Mouse (Mus musculus): ENCODE measurements around the gene BC005561. TPM values are rescaled to one million over a fixed set of nuclear protein-coding genes. Genes with fewer than 3 reads are reported as not detected.

Gene BC005561
- total and polyA plus RNA-seq, 3 experiments: 1.8 to 4.0 (median 2.5) TPM

GRCm38 (mm10) chr5:104459706-104460455 lies 48.3 kb upstream of the BC005561 start:
- Histone ChIP-seq H3K4me2 (ENCODE audit: insufficient read depth, low read depth, poor library complexity, severe bottlenecking) (no peak overlapping the region), H3K4me3 (replicated peaks in 1 of 3; ENCODE audit: low read depth in 2 of 3, low read length in 2 of 3, poor library complexity in 1 of 3) (no peak overlapping the region), H3K4me1 (ENCODE audit: control insufficient read depth in 1 of 2, insufficient read depth in 2 of 2) (no peaks in the 10 kb centered on the region), H3K27me3 (replicated peaks) (no peaks in the 10 kb centered on the region), H3K9ac (ENCODE audit: insufficient read depth, low read depth) (no peak overlapping the region), H3K27ac (ENCODE audit: insufficient read depth, low read depth) (no peak overlapping the region), H3K9me3 (replicated peaks; ENCODE audit: low read length) (peaks cover 13% of the 10 kb centered on the region), H3K79me2 (replicated peaks; ENCODE audit: control insufficient read depth, extremely low read depth, insufficient read depth, poor library complexity, severe bottlenecking) (no peaks in the 10 kb centered on the region), H3K36me3 (replicated peaks in 1 of 2; ENCODE audit: control insufficient read depth in 1 of 2, insufficient read depth in 1 of 2, low read length in 1 of 2) (no peaks in the 10 kb centered on the region)
- in situ Hi-C loops (cut with MboI; ENCODE audit: low pct_ligation_motif_present, low pct_unique_long_range_greater_than_20kb, low sequenced_read_pairs) (no loop called here), dilution Hi-C loops (cut with MboI; ENCODE audit: extremely low pct_ligation_motif_present, extremely low pct_unique_long_range_greater_than_20kb, low sequenced_read_pairs) (no loop called here)
- TF ChIP-seq ETS1 (conservative IDR thresholded peaks at IDR 0.05; ENCODE audit: low read depth, low read length) (no peak), E2F4 (IDR thresholded peaks at IDR 0.05; ENCODE audit: insufficient replicate concordance, low read depth, low read length) (no peak), MAX (IDR thresholded peaks at IDR 0.05; ENCODE audit: low read length) (no peak), ZC3H11A (IDR thresholded peaks at IDR 0.05; ENCODE audit: low read depth, low read length) (no peak)
- DNase-seq (ENCODE audit: extremely low read depth): no peak

- Histone ChIP-seq H3K4me1 (ENCODE audit: control insufficient read depth in 1 of 2, insufficient read depth in 2 of 2) (no peaks in the 10 kb centered on the region), H3K79me2 (replicated peaks; ENCODE audit: control insufficient read depth, extremely low read depth, insufficient read depth, poor library complexity, severe bottlenecking) (no peaks in the 10 kb centered on the region), H3K9ac (ENCODE audit: insufficient read depth, low read depth) (no peak overlapping the region), H3K9me3 (replicated peaks; ENCODE audit: low read length) (peaks cover 13% of the 10 kb centered on the region), H3K4me2 (ENCODE audit: insufficient read depth, low read depth, poor library complexity, severe bottlenecking) (no peak overlapping the region), H3K4me3 (replicated peaks in 1 of 3; ENCODE audit: low read depth in 2 of 3, low read length in 2 of 3, poor library complexity in 1 of 3) (no peak overlapping the region), H3K27ac (ENCODE audit: insufficient read depth, low read depth) (no peak overlapping the region), H3K36me3 (replicated peaks in 1 of 2; ENCODE audit: control insufficient read depth in 1 of 2, insufficient read depth in 1 of 2, low read length in 1 of 2) (no peaks in the 10 kb centered on the region), H3K27me3 (replicated peaks) (no peaks in the 10 kb centered on the region)
- dilution Hi-C loops (cut with MboI; ENCODE audit: extremely low pct_ligation_motif_present, extremely low pct_unique_long_range_greater_than_20kb, low sequenced_read_pairs): no loop called here
- TF ChIP-seq POLR2A (IDR thresholded peaks at IDR 0.05; ENCODE audit: low read depth, low read length): no peak
- TF ChIP-seq CHD1 (IDR thresholded peaks at IDR 0.05; ENCODE audit: low read depth, low read length): no peak
- TF ChIP-seq ZMIZ1 (IDR thresholded peaks at IDR 0.05; ENCODE audit: low read depth, low read length): no peak
- no peak for TF ChIP-seq ZKSCAN1 (IDR thresholded peaks at IDR 0.05; ENCODE audit: borderline replicate concordance, low read depth, low read length)
- no peak for TF ChIP-seq MAX (IDR thresholded peaks at IDR 0.05; ENCODE audit: low read length)
- no peak for TF ChIP-seq CTCF (conservative IDR thresholded peaks at IDR 0.05 in 1 of 2, IDR thresholded peaks at IDR 0.05 in 1 of 2; ENCODE audit: low read depth in 2 of 2, low read length in 2 of 2)
- TF ChIP-seq NELFE (IDR thresholded peaks at IDR 0.05; ENCODE audit: low read depth, low read length): no peak
- TF ChIP-seq MYC (IDR thresholded peaks at IDR 0.05; ENCODE audit: low read depth, low read length): no peak
- no peak for TF ChIP-seq MAFK (IDR thresholded peaks at IDR 0.05; ENCODE audit: insufficient replicate concordance, low read length)
- no peak for TF ChIP-seq IRF4 (IDR thresholded peaks at IDR 0.05; ENCODE audit: low read depth, low read length)
- no peak for TF ChIP-seq ELF1 (IDR thresholded peaks at IDR 0.05; ENCODE audit: low read depth, low read length)
- no peak for TF ChIP-seq SIN3A (IDR thresholded peaks at IDR 0.05; ENCODE audit: low read length)
- no peak for TF ChIP-seq CHD2 (IDR thresholded peaks at IDR 0.05; ENCODE audit: low read length)
- DNase-seq (ENCODE audit: extremely low read depth): no peak
- in situ Hi-C loops (cut with MboI; ENCODE audit: low pct_ligation_motif_present, low pct_unique_long_range_greater_than_20kb, low sequenced_read_pairs): no loop called here
Observed at GRCm38 (mm10) chr5:104460456-104460838, 47.7 kb upstream of the BC005561 start.

All from CH12.LX (cell line).